ENCODE assay signal across 15 mouse cellular contexts in genomic region chr9:71018206-71018605, GRCm38 (mm10).
"Had no signal": no experiment of that assay in that cellular context is flagged by ENCODE, and none has a peak within 500 bp of the region (broad histone marks: within the 10 kb centered on the region; RNA-seq: fewer than 3 reads in every experiment).

No protein-coding gene starts in this region.

- H3K27ac ChIP-seq: limb, embryonic 10.5 days; lung, embryonic 15.5 days; macrophage; midbrain, embryonic 15.5 days; neural tube, embryonic 13.5 days; stomach, embryonic 15.5 days had no signal

- DNase-seq: kidney, adult 8-10 months; kidney, postnatal 25 days; lung, postnatal 14 days; retina, postnatal 1 day; right cerebral cortex, postnatal 4 days; thymus, postnatal 36 days had no signal

- H3K4me2 ChIP-seq: liver, embryonic 11.5 days; lung, embryonic 15.5 days; midbrain, embryonic 11.5 days; midbrain, embryonic 15.5 days; neural tube, embryonic 13.5 days; stomach, embryonic 15.5 days had no signal

- H3K9me3 ChIP-seq: limb, embryonic 10.5 days; lung, embryonic 15.5 days; megakaryocyte, embryonic 14.5 days; midbrain, embryonic 15.5 days; neural tube, embryonic 13.5 days; stomach, embryonic 15.5 days had no signal

- H3K27me3 ChIP-seq: lung, embryonic 15.5 days; midbrain, embryonic 15.5 days; neural tube, embryonic 13.5 days; stomach, embryonic 15.5 days had no signal

- H3K36me3 ChIP-seq: limb, embryonic 10.5 days; lung, embryonic 15.5 days; midbrain, embryonic 15.5 days; neural tube, embryonic 13.5 days; stomach, embryonic 15.5 days had no signal

- H3K4me3 ChIP-seq: limb, embryonic 10.5 days; lung, embryonic 15.5 days; megakaryocyte, embryonic 14.5 days; midbrain, embryonic 15.5 days; neural tube, embryonic 13.5 days; stomach, embryonic 15.5 days had no signal

- ATAC-seq: midbrain, embryonic 15.5 days had no signal

- H3K4me1 ChIP-seq: limb, embryonic 10.5 days; lung, embryonic 15.5 days; midbrain, embryonic 15.5 days; neural tube, embryonic 13.5 days; stomach, embryonic 15.5 days had no signal

- H3K9ac ChIP-seq: lung, embryonic 15.5 days; midbrain, embryonic 15.5 days; neural tube, embryonic 13.5 days; stomach, embryonic 15.5 days had no signal
